Mouse (Mus musculus): Measurements from ENCODE around the gene Prelid3b. TPM values are rescaled to one million over a fixed set of nuclear protein-coding genes. Genes with fewer than 3 reads are reported as not detected.
A peak's percentile ranks its signal among the peaks of the same experiment; 100 is the strongest.

Prelid3b gene
- 108 TPM in 2 replicates for polyA plus RNA-seq (2015; fragmentation: Nextera tagmentation; extraction: Ambion mirVana)

DNA sequence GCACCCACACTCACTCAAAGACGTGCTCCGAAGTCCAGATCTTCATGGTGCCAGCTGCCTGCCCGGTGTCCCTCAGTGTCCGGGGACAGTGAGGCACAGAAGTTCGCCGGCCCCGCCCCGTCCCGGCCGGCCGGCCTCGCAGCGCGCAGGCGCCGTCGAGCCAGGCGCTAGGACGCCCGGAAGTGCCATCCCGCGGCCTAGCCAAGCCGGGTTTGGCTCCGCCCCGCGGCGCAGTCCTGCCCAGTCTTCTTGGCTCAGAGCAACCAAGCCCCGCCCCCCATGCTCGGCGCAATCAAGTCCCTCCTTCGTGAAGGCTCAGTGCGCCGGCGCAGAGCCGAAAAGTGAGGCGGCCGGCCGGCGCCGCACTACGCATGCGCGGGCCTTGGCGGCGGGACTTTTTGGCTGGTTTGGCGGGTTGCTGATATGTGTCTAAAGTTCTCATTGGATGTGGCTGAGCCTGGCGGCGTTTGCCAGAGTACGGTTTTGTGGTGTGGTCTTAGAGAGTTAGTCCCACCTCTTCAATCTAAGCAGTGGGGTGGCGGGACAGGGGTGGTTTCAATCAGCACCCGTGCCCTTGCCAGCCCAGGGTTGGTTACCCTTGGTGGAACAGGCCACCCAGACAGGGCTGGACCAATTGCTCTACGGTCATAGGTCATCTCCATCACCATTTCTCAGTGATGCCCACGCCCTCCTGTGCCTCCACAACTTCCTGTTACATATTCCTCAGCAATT lies at the start of gene Prelid3b:
Gene Prelid3b (minus strand): TSS at position 264 of the 732 bp plus-strand sequence.
- Histone ChIP-seq H3K9me3 (no peaks in the 10 kb centered on the region), H3K36me3 (peaks cover 25% of the 10 kb centered on the region), H3K4me3 (peak within 1 kb of the TSS; percentile 67), H3K27me3 (no peaks in the 10 kb centered on the region), H3K4me2 (peak within 1 kb of the TSS; percentile 76), H3K4me1 (peaks cover 21% of the 10 kb centered on the region), H3K27ac (peak within 1 kb of the TSS; percentile 77), H3K9ac (peak within 1 kb of the TSS; percentile 82)
- under 1% methylated on average over 53 of the region's 53 CpGs for WGBS
- peak; percentile 97 for ATAC-seq (ENCODE audit: insufficient number of reproducible peaks, insufficient read depth, low FRiP score, low TSS enrichment, low read depth)

DNA sequence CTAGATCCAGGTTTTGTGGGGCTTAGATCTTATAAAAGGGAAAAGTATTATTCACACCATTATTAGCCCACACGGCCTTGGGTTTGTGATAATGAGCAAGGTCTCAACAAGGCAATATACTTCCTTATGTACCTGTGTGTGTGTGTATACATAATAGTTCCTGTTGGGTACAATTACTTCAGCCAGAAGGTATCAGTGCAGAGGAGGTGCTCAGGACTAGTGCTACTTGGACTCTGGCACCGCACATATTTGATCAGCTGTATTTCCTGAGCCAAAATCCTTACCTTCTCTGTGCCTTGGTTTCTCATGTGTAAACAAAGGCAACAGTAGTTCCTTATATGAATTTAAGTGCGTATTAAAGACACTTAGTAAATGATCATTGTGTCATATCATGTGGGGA lies 49.3 kb upstream of the Prelid3b start:
- H3K4me1 ChIP-seq, result 0 out of 2 replicates have a peak, but pooled peaks cover 1% of the 10 kb centered on the region
- H3K9ac ChIP-seq, result no peak overlapping the region
- no peak overlapping the region for H3K4me2 ChIP-seq
- WGBS, result 89% methylated on average over 3 of the region's 3 CpGs
- no peaks in the 10 kb centered on the region for H3K27me3 ChIP-seq
- H3K27ac ChIP-seq, result no peak overlapping the region
- H3K4me3 ChIP-seq, result no peak overlapping the region
- ATAC-seq (ENCODE audit: insufficient number of reproducible peaks, insufficient read depth, low FRiP score, low TSS enrichment, low read depth), result no peak
- H3K36me3 ChIP-seq, result no peaks in the 10 kb centered on the region
- H3K9me3 ChIP-seq, result no peaks in the 10 kb centered on the region; the same call in 1 of the 2 replicates

DNA sequence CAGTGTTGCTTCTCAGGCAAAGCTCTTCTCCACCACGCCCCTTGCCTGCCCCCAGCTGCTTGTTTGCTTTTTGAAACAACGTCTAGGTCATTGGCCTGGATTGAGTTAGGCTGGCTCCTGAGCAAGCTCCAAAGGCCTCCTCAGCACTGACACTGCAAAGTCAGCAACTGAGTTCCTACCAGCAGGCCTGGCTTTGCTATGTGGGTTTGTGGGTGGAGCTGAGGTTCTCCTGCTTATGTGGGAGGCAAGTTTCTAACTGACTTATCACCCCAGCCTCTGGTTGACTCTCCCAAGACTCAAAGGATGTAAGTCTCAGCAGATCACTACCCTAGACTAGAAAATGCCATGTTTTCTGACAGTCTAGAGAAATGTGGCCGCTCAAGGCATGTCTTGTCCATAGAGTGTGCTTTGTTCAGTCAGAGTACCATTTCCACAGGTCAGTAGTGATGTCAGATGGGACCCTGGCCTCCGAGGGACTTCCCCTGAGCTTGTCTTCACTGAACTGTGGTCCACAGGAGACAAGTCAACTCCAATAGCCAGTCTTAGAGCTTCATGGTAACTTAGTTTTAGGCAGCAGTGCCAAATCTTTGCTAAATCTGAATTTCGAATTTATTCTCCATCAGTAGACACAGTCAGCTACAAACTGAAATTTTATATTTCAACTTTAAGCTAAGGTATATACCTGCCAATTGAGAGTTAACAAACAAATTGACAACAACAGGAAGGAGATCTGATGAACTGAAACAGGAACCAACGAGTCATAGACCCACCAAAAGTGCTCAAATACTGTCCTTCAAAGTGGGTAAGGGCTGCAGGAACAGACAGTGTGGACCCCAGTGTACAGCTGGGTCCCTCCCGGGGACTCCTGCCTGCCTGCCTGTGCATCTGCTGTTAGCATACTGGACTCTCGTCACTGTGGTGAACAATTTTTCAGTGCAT lies 44.5 kb upstream of the Prelid3b start:
- no peak overlapping the region for H3K9ac ChIP-seq
- no peak overlapping the region for H3K4me2 ChIP-seq
- H3K4me1 ChIP-seq, result 0 out of 2 replicates have a peak, but pooled peaks cover 3% of the 10 kb centered on the region
- H3K27me3 ChIP-seq, result no peaks in the 10 kb centered on the region
- H3K9me3 ChIP-seq, result no peaks in the 10 kb centered on the region; the same call in 1 of the 2 replicates
- 66% methylated on average over 8 of the region's 8 CpGs for whole genome bisulfite sequencing
- no peak overlapping the region for H3K27ac ChIP-seq
- no peak overlapping the region for H3K4me3 ChIP-seq
- no peak for ATAC-seq (ENCODE audit: insufficient number of reproducible peaks, insufficient read depth, low FRiP score, low TSS enrichment, low read depth)
- H3K36me3 ChIP-seq, result no peaks in the 10 kb centered on the region

DNA sequence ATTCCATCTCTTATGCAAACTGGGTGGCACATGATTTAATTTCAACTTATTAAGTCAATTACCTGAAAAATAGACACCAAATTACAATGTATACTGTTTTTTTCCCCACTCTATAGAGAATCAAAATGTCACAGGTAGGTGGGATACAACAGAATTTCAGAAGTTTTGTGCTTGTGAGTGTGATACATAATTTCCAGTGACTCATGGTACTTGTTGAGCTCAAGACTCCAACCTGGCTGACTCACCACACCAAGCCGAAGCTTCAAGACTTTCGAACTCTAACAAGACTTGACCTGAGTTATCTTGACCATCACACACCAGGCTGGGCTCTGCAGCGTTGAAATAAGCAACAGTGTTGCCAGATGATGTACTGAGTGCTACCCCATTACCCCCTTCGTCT lies 42.0 kb upstream of the Prelid3b start:
- Histone ChIP-seq H3K4me1 (0 out of 2 replicates have a peak, but pooled peaks cover 3% of the 10 kb centered on the region), H3K4me2 (no peak overlapping the region), H3K9ac (no peak overlapping the region), H3K27me3 (no peaks in the 10 kb centered on the region), H3K27ac (no peak overlapping the region), H3K9me3 (no peaks in the 10 kb centered on the region; the same call in 1 of the 2 replicates), H3K36me3 (no peaks in the 10 kb centered on the region), H3K4me3 (no peak overlapping the region)
- WGBS, result 80% methylated on average over 4 of the region's 4 CpGs
- ATAC-seq (ENCODE audit: insufficient number of reproducible peaks, insufficient read depth, low FRiP score, low TSS enrichment, low read depth), result no peak

DNA sequence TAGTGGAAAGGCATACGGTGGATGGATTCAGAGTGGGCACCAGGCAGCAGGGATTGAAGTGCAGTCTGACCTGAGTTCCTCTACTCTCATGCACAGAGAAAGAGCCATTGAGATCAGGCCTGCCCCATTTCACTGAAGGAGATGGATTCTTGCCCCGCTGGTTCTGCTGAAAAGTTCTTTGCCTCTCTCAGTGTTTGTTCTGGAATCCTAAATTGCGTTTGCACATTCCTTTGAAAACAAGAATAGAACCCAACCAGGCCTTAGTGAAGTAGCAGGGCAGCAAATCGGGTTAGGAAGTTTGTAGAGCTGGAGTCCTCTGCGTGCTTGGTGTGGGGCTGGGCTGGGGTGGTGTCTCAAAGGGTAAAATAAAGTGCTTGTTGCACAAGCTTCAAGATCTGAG lies 40.9 kb upstream of the Prelid3b start:
- Histone ChIP-seq H3K4me2 (no peak overlapping the region), H3K9ac (no peak overlapping the region), H3K4me3 (no peak overlapping the region), H3K27me3 (no peaks in the 10 kb centered on the region), H3K36me3 (no peaks in the 10 kb centered on the region), H3K9me3 (no peaks in the 10 kb centered on the region), H3K4me1 (0 out of 2 replicates have a peak, but pooled peaks cover 3% of the 10 kb centered on the region), H3K27ac (no peak overlapping the region)
- no peak for ATAC-seq (ENCODE audit: insufficient number of reproducible peaks, insufficient read depth, low FRiP score, low TSS enrichment, low read depth)
- WGBS, result 79% methylated on average over 5 of the region's 5 CpGs

DNA sequence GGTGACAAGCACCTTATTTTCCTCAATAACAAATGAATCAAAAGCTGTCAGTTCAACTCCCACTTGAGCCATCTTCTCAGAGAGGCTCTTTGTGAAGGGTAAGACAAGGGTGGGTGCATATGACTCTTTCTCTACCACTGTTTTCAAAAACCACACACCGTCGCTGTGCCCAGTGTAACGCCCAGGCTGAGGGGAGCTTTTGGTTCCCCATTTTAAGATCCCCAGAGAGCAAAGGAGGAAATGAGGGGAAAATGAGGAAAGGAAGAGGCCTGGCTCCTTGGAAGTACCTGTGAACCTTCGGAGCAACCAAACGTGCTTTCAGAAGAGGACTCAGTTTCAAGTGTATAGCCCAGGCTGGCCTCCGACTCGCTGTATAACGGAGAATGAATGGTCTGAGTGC lies 36.9 kb upstream of the Prelid3b start:
- no peaks in the 10 kb centered on the region for H3K4me1 ChIP-seq
- no peak overlapping the region for H3K9ac ChIP-seq
- H3K27ac ChIP-seq, result no peak overlapping the region
- H3K9me3 ChIP-seq, result no peaks in the 10 kb centered on the region
- H3K4me3 ChIP-seq, result no peak overlapping the region
- no peak for ATAC-seq (ENCODE audit: insufficient number of reproducible peaks, insufficient read depth, low FRiP score, low TSS enrichment, low read depth)
- 87% methylated on average over 8 of the region's 8 CpGs for WGBS
- no peak overlapping the region for H3K4me2 ChIP-seq
- no peaks in the 10 kb centered on the region for H3K36me3 ChIP-seq
- H3K27me3 ChIP-seq, result no peaks in the 10 kb centered on the region

DNA sequence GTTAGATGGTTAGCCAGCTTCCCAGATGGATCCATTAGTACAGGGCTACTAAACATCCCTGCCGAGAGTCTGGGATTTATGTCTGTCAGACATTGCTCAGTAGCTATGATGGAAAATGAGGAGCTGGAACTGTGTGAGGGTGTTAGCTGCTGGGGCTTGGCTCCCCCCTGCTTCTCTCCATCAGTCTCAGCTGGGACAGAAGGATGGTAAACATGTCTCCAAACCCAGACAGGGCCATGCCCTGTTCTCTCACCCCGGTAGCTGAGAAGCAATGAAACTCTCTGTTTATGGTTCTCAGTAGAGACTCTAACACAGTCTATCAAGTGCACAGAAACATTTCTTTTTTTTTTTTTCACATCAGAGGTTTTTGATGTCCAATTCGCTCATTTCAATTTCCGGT lies 35.1 kb upstream of the Prelid3b start:
- Histone ChIP-seq H3K4me1 (no peaks in the 10 kb centered on the region), H3K9ac (no peak overlapping the region), H3K27me3 (no peaks in the 10 kb centered on the region), H3K36me3 (no peaks in the 10 kb centered on the region), H3K4me2 (no peak overlapping the region), H3K4me3 (no peak overlapping the region), H3K9me3 (no peaks in the 10 kb centered on the region), H3K27ac (no peak overlapping the region)
- ATAC-seq (ENCODE audit: insufficient number of reproducible peaks, insufficient read depth, low FRiP score, low TSS enrichment, low read depth), result no peak
- WGBS, result 87% methylated on average over 4 of the region's 4 CpGs

DNA sequence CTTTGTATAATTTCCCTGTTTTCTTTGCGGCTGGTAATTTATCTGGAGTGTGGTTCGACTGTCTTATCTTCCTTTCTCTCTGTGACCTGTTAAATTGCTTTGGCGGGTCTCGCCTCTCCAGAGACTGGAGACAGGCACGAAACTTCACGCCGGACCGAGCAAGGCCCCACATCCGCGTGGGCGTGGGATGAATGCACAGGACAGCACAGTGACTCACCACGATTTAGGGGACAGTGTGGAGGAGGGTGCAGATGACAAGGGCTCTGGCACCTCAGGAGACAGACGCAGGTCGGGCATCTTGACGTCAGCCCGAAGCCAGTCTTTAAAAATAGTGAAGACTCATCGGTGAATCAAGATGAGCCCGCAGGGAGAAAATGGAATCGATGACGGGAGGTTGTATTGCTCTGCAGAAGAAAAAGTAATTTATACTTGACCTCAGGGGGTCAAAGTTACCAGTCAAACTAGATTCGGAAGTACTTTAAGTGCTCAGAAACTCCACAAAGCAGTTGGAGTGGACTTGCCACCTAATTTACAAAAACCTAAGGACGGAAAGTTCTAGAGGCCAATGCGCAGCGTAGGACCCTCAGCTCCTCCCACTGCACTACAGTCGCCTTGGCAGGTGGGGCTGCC lies 30.1 kb upstream of the Prelid3b start:
- WGBS, result 85% methylated on average over 25 of the region's 25 CpGs
- no peak for ATAC-seq (ENCODE audit: insufficient number of reproducible peaks, insufficient read depth, low FRiP score, low TSS enrichment, low read depth)
- Histone ChIP-seq H3K9ac (no peak overlapping the region), H3K27me3 (no peaks in the 10 kb centered on the region), H3K4me2 (no peak overlapping the region), H3K4me1 (no peaks in the 10 kb centered on the region), H3K36me3 (no peaks in the 10 kb centered on the region), H3K4me3 (no peak overlapping the region), H3K27ac (no peak overlapping the region), H3K9me3 (no peaks in the 10 kb centered on the region)

DNA sequence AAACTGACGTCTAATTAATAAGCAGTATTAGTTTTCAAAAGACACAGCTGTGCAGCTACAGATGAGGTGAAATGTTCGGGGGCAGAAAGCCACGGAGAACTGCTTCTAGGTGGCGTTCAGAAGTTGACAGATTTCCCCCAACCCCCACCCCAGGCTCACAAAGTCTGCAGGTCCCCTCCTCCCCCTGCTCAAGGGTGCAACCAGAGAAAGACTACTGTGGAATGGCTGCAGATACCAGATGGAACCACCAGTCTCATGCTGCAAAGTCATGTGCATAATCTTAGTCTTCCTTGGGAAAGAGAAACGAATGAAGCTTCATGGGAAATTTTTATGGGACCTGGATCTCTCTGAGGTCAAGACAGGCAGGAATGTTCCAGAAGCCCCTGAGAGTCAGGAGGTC lies 29.4 kb upstream of the Prelid3b start:
- Histone ChIP-seq H3K27ac (no peak overlapping the region), H3K9me3 (no peaks in the 10 kb centered on the region), H3K9ac (no peak overlapping the region), H3K4me2 (no peak overlapping the region), H3K4me3 (no peak overlapping the region), H3K4me1 (no peaks in the 10 kb centered on the region), H3K27me3 (no peaks in the 10 kb centered on the region), H3K36me3 (no peaks in the 10 kb centered on the region)
- no peak for ATAC-seq (ENCODE audit: insufficient number of reproducible peaks, insufficient read depth, low FRiP score, low TSS enrichment, low read depth)
- WGBS, result 47% methylated on average over 5 of the region's 5 CpGs

DNA sequence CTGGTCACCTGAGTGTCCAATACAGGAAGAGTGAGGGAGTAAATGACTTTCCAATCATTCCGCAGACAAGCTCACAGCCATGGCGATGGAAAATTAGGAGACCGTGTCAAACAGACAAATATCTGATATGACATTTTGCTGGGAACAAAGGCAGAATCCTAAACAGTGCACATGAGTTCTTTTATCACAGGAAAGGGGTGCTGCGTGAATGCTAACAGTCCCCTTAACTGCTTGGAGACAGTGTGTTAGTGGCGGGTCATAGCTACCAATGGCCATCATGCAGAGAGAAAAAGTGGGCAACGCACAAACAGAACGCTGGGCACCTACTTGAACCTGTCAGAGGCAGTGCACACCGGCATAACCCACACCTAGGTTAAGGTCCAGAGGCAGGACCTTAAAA lies 28.6 kb upstream of the Prelid3b start:
- H3K9ac ChIP-seq, result no peak overlapping the region
- H3K27ac ChIP-seq, result no peak overlapping the region
- H3K36me3 ChIP-seq, result no peaks in the 10 kb centered on the region
- H3K27me3 ChIP-seq, result no peaks in the 10 kb centered on the region
- no peaks in the 10 kb centered on the region for H3K9me3 ChIP-seq
- no peaks in the 10 kb centered on the region for H3K4me1 ChIP-seq
- no peak overlapping the region for H3K4me3 ChIP-seq
- no peak overlapping the region for H3K4me2 ChIP-seq
- WGBS, result 90% methylated on average over 8 of the region's 8 CpGs
- no peak for ATAC-seq (ENCODE audit: insufficient number of reproducible peaks, insufficient read depth, low FRiP score, low TSS enrichment, low read depth)

DNA sequence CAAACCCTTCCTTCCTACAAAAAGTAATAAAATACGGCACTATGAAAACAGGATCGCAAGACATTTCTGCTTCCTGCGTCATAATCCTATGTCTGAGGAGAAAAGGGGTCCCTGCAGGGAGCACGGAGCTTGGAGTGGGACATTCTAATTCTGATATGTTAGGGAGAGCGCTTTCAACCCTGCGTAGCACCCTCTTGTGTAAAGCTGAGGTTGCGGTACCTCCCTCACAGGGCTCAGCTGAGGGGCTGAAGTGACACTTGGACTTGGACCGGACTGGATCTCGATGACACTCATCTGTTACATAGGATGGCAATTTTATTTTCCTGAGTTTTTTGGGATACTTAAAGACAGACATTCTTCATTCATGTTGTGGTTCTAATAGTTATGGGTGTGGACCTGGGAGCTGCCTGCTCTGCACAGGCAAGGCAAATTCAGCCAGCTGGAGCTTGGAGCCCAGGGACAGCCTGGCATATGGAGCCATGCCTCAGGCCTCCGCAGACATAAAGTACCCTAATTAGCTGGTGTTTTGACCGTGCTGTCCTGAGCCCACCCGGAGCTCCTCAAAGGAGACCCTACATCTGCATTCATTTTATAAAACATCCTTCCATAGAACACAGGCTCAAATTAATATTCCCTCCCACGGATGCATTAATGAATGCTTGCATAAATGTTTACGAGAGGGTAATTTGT lies 28.1 kb upstream of the Prelid3b start:
- H3K27me3 ChIP-seq, result no peaks in the 10 kb centered on the region
- H3K4me1 ChIP-seq, result no peaks in the 10 kb centered on the region
- no peaks in the 10 kb centered on the region for H3K36me3 ChIP-seq
- H3K4me3 ChIP-seq, result no peak overlapping the region
- no peak overlapping the region for H3K4me2 ChIP-seq
- no peaks in the 10 kb centered on the region for H3K9me3 ChIP-seq
- H3K27ac ChIP-seq, result no peak overlapping the region
- H3K9ac ChIP-seq, result no peak overlapping the region
- WGBS, result 78% methylated on average over 14 of the region's 14 CpGs
- ATAC-seq (ENCODE audit: insufficient number of reproducible peaks, insufficient read depth, low FRiP score, low TSS enrichment, low read depth), result no peak
